Mouse (Mus musculus) midbrain, embryonic 16.5 days (tissue): ENCODE results near the gene Ccdc60. TPM values are rescaled to one million over a fixed set of nuclear protein-coding genes. Genes with fewer than 3 reads are reported as not detected.
"Not testable (repeated sequence)": the region's sequence is repeated elsewhere in the genome, so short reads cannot be mapped to it uniquely, and the experiment has no call there.

Experiments
- ATAC-seq: fragments of 200-750 bp; cut with Nextera tagmentation; 2 replicates; pipeline ENCODE4 v1.8.0; 2017; ENCODE audit warnings: moderate TSS enrichment
- H3K27ac ChIP-seq: fragments of 300-500 bp; sonication (generic); 2 replicates; pipeline ENCODE4 v1.5.1; 2014; ENCODE audit warnings: mild to moderate bottlenecking, low read length, mixed read lengths
- H3K27me3 ChIP-seq: fragments of 300-500 bp; sonication (generic); 2 replicates; pipeline ENCODE4 v1.6.1; 2014; ENCODE audit warnings: low read depth, low read length, mixed read lengths; ENCODE audit not compliant: control insufficient read depth, insufficient read depth
- H3K36me3 ChIP-seq: fragments of 300-500 bp; sonication (generic); 2 replicates; pipeline ENCODE4 v1.6.1; 2014; ENCODE audit warnings: mild to moderate bottlenecking, low read length, moderate library complexity, mixed read lengths; ENCODE audit not compliant: control insufficient read depth, insufficient read depth
- H3K4me1 ChIP-seq: fragments of 300-500 bp; sonication (generic); 2 replicates; pipeline ENCODE4 v1.6.1; 2014; ENCODE audit warnings: mild to moderate bottlenecking, low read length, mixed read lengths; ENCODE audit not compliant: control insufficient read depth, insufficient read depth
- H3K4me2 ChIP-seq: fragments of 300-500 bp; sonication (generic); 2 replicates; pipeline ENCODE4 v1.6.1; 2014; ENCODE audit warnings: mild to moderate bottlenecking, low read length, mixed read lengths
- H3K4me3 ChIP-seq: fragments of 300-500 bp; sonication (generic); 2 replicates; pipeline ENCODE4 v1.5.1; 2014; ENCODE audit warnings: low read depth, mild to moderate bottlenecking, low read length, moderate library complexity, mixed read lengths
- H3K9ac ChIP-seq: fragments of 300-500 bp; sonication (generic); 2 replicates; pipeline ENCODE4 v1.6.1; 2014; ENCODE audit warnings: low read depth, low read length, mixed read lengths
- H3K9me3 ChIP-seq: fragments of 300-500 bp; sonication (generic); replicated peaks from 2 replicates; pipeline ENCODE4 v1.6.1; 2014; ENCODE audit warnings: mild to moderate bottlenecking, low read length, mixed read lengths; ENCODE audit not compliant: control insufficient read depth, poor library complexity, severe bottlenecking
- WGBS: fragments of 180-500 bp; shearing (Covaris S2); extraction: QIAGEN DNeasy Blood & Tissue Kit; methylation state at CpG from one replicate; pipeline ENCODE4 v1.1.7; 2014; 5-methylcytosine and 5-hydroxymethylcytosine counted together
- polyA plus RNA-seq: library from polyadenylated mRNA; unstranded; fragments of >200 nt; fragmentation: Nextera tagmentation; extraction: Ambion mirVana; gene quantifications from 2 replicates; pipeline ENCODE4 v1.2.1, GENCODE M21; 2015

The Ccdc60 gene
- polyA plus RNA-seq, 1 experiment from 2014 or later: 3.1 TPM

DNA sequence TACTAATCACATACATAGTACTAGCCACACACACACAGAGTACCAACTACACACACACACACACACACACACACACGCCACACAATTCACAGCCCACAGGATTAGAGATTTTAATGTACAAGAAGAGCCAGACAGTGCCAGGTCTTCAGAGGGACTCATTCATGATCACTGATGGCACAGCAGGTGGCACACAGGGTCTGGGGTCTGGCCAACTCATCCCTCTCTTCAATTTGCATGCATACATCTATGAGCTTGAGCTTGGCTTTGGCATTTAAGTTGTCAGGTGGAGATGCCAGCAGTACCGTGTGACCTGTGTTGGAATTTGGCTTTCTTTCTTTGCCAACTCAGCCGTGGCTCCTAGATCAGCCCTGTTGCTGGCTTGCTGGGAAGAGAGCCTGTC lies 97.2 kb downstream of the Ccdc60 start:
- Histone ChIP-seq H3K36me3 (no peaks in the 10 kb centered on the region), H3K4me1 (no peaks in the 10 kb centered on the region), H3K4me3 (no peak overlapping the region), H3K27me3 (no peaks in the 10 kb centered on the region), H3K9me3 (no peaks in the 10 kb centered on the region), H3K9ac (no peak overlapping the region), H3K27ac (no peak overlapping the region), H3K4me2 (no peak overlapping the region)
- 86% methylated on average over 3 of the region's 3 CpGs for WGBS
- ATAC-seq: no peak

DNA sequence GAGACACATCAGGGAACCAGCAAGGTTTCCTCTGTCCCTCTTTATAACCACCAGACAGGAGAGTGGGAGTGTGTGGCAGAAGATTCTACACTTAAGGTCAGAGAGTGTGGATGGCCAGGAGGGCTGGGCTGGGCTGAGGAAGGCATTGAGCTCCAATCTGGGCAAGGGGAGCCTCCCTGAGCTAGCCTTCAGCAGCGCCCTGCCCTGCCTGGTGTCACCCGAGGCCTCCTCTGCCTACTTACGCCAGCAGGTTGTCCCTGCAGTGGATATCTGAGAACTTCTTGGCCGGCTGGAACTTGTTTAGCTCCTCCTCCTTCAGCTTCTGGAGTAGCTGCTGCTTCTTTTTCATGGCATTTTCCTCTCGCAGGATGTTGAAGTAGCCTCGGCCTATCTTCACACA lies 99.0 kb downstream of the Ccdc60 start:
- no peak overlapping the region for H3K4me2 ChIP-seq

DNA sequence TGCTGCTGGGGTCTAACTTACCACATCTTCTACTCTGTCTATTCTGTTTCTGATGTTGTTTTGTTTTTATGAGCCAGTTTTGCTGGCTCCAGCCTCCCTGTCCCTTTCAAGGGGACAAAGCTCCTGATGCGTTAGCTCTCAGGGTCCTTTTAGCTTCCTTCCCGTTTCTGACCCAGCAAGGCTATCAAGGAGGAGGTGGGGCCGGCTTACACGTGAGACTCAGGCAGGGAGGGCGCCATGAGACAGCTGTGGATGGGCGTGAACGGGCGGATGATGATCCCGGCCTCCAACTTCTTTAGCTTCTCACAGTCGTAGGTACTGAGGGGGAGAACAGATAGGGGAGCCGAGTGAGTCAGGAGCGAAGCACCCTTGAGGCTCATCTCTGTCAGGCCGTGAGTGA lies 108.2 kb downstream of the Ccdc60 start:
- Histone ChIP-seq H3K9ac (no peak overlapping the region), H3K27me3 (no peaks in the 10 kb centered on the region), H3K4me3 (no peak overlapping the region), H3K27ac (no peak overlapping the region), H3K36me3 (no peaks in the 10 kb centered on the region), H3K4me1 (peaks cover 3% of the 10 kb centered on the region; the same call in 1 of the 2 replicates), H3K4me2 (no peak overlapping the region), H3K9me3 (peaks cover under 1% of the 10 kb centered on the region; the same call in 1 of the 2 replicates)
- ATAC-seq: no peak
- WGBS: 30% methylated on average over 13 of the region's 13 CpGs

More for the DNA sequence above, 99.0 kb downstream of the Ccdc60 start:
- Histone ChIP-seq H3K9me3 (peaks cover 3% of the 10 kb centered on the region; the same call in 1 of the 2 replicates), H3K36me3 (no peaks in the 10 kb centered on the region), H3K27ac (no peak overlapping the region), H3K27me3 (no peaks in the 10 kb centered on the region), H3K9ac (no peak overlapping the region), H3K4me1 (no peaks in the 10 kb centered on the region), H3K4me3 (no peak overlapping the region)
- WGBS: 63% methylated on average over 6 of the region's 6 CpGs
- ATAC-seq: no peak

DNA sequence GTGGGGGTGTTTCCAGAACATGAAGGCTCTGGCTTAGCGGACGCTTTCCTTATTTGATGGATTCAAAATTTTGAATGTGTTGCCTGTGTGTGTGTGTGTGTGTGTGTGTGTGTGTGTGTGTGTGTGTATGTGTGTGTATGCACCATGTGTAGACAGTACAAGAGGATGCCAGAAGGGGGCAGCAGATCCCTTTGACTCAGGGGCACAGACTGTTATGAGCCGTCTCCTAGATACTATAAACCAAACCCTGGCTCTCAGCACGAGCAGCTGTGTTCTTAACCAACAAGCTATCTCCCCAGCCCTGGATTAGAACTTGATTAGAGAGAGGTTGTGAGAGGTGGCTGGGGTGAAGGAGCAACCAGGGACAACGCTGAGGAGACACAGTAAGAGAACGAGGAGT lies 117.1 kb downstream of the Ccdc60 start:
- Histone ChIP-seq H3K4me3 (no peak overlapping the region), H3K27me3 (no peaks in the 10 kb centered on the region), H3K9me3 (no peaks in the 10 kb centered on the region), H3K36me3 (no peaks in the 10 kb centered on the region), H3K4me1 (peaks cover 5% of the 10 kb centered on the region; the same call in 1 of the 2 replicates), H3K4me2 (no peak overlapping the region), H3K9ac (no peak overlapping the region), H3K27ac (no peak overlapping the region)
- ATAC-seq: no peak
- WGBS: 98% methylated on average over 6 of the region's 6 CpGs

DNA sequence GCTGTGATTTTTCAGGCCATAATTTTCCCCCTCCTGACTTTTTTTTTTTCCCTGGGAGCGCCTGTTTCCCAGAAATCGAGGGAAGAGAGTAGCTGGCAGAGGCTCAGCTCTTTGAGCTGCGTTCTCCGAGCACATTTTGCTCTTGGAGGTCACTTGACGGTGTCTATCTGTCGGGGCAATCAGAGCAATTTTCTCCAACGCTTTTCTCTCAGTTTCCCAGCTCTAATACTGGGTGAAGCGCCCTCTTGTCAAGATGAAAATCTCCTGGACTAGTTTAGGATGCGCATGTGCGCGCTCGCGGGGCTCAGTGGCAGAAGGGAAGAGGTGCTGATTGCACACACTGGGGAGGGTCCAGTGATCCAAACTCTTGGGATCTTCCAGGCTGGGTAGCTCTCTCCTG lies 121.8 kb downstream of the Ccdc60 start:
- 61% methylated on average over 13 of the region's 13 CpGs for WGBS
- Histone ChIP-seq H3K4me2 (no peak overlapping the region), H3K27ac (peak overlapping the region; percentile 66), H3K36me3 (no peaks in the 10 kb centered on the region), H3K9me3 (no peaks in the 10 kb centered on the region), H3K4me1 (peaks cover 19% of the 10 kb centered on the region), H3K9ac (no peak overlapping the region), H3K27me3 (no peaks in the 10 kb centered on the region), H3K4me3 (no peak overlapping the region)
- ATAC-seq: no peak

DNA sequence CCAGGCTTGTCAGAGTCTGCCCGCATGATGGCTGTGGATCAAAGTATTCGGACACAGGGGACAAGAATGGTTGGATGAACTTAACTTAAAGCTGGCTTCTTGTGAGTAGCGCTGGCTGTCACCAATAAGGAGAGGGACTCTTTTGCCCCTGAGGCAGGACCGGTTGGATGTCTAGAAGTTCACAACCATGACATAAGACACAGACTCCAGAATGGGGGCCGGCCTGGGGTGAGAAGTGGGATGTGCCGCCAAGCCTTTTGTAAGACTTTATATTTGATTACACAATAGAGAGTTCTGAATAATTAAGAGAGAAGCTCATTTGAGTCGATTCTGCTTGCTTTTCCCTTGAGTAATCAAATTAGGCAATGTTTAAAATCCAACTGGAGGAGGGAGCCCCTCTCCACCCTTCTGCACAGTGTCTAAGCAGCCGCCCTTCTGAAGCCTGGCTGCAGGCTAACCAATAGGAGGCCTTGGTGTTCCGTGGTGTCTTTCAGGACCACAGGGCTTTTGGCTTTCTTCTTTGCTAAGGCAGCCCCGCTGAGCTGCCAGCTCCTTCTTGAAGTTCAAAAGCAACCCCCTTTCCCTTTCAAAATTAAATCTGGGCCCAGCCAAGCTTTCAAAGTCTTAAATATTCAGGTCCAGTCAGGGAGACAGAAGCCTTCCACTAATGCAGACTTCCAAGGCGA lies 123.4 kb downstream of the Ccdc60 start:
- Histone ChIP-seq H3K9me3 (no peaks in the 10 kb centered on the region), H3K27ac (peak overlapping the region; percentile 0), H3K4me2 (no peak overlapping the region), H3K4me1 (peaks cover 19% of the 10 kb centered on the region), H3K27me3 (no peaks in the 10 kb centered on the region), H3K4me3 (no peak overlapping the region), H3K36me3 (no peaks in the 10 kb centered on the region), H3K9ac (no peak overlapping the region)
- ATAC-seq: peak; percentile 87
- WGBS: 32% methylated on average over 11 of the region's 11 CpGs

DNA sequence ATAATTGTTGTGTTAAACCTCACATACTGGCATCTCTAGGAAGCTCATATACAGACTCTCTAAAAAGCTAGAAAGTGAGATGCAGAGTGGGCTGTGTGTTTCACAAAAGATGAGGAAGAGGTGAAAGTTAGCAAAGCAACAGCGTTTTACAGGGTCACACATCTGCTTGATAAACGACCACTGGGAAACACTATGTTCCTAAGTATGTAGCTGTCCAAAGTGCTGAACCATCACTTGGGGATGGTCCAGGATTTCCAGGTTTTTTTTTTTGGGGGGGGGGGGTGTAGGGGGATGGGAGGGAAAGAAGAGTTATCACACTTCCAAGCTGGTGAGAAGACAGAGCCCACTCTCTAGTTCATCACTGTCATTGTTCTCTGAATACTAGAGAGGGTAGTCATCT lies 134.0 kb downstream of the Ccdc60 start:
- Histone ChIP-seq H3K27me3 (no peaks in the 10 kb centered on the region), H3K9ac (no peak overlapping the region), H3K9me3 (no peaks in the 10 kb centered on the region), H3K4me1 (no peaks in the 10 kb centered on the region), H3K4me2 (no peak overlapping the region), H3K36me3 (no peaks in the 10 kb centered on the region), H3K4me3 (no peak overlapping the region), H3K27ac (no peak overlapping the region)
- no peak for ATAC-seq
- 46% methylated on average over 2 of the region's 2 CpGs for WGBS

DNA sequence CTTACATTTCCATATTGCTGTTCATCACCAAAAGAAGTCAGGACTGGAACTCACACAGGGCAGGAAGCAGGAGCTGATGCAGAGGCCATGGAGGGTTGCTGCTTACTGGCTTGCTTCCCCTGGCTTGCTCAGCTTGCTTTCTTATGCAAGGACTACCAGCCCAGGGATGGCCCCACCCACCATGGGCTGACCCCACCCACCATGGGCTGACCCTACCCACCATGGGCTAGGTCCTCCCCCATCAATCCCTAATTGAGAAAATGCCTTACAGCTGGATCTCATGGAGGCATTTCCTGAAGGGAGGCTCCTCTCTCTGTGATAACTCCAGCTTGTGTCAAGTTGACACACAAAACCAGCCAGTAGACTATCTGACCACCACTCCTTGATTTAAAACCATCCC lies 142.3 kb downstream of the Ccdc60 start:
- not testable (repeated sequence) for H3K4me2 ChIP-seq, H3K27ac ChIP-seq, H3K9me3 ChIP-seq, ATAC-seq, H3K9ac ChIP-seq, H3K36me3 ChIP-seq, H3K4me1 ChIP-seq, H3K27me3 ChIP-seq, H3K4me3 ChIP-seq

DNA sequence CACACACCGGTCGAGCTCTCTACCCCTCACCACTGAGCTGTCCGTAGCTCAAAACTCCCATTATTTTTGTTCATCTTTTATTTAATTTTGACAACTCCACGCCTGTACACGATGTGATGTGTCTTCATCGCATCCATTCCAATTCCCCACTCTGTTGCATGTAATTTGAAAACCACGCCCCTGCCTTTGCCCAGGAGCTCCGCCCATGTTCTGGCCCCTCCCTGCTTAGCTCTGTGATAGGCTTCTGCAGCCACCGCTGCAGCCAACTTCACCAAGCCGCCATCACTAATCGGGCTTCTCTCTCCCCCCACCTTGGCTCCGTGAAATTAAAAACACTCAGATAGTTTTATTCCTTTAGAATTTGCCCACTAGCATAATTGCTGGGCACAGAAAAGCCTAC lies 144.1 kb downstream of the Ccdc60 start:
- no peak overlapping the region for H3K4me2 ChIP-seq
- ATAC-seq: no peak
- H3K4me1 ChIP-seq: no peaks in the 10 kb centered on the region
- H3K36me3 ChIP-seq: no peaks in the 10 kb centered on the region
- no peak overlapping the region for H3K9ac ChIP-seq
- H3K27me3 ChIP-seq: no peaks in the 10 kb centered on the region
- H3K4me3 ChIP-seq: no peak overlapping the region
- WGBS: 71% methylated on average over 12 of the region's 12 CpGs
- no peak overlapping the region for H3K27ac ChIP-seq
- no peaks in the 10 kb centered on the region for H3K9me3 ChIP-seq
